Mouse (Mus musculus) liver, embryonic 14.5 days (tissue): ENCODE results near the gene Ppp2r5d. TPM values are rescaled to one million over a fixed set of nuclear protein-coding genes. Genes with fewer than 3 reads are reported as not detected.

Experiments
- ATAC-seq: fragments of 200-750 bp; cut with Nextera tagmentation; 2 replicates; pipeline ENCODE4 v1.8.0; 2017; ENCODE audit warnings: moderate number of reproducible peaks, mild to moderate bottlenecking, moderate library complexity; ENCODE audit not compliant: insufficient read depth
- DNase-seq, 3 experiments: peaks; one replicate each; pipeline ENCODE4 v3.0.0-alpha.2; 2012 to 2013; ENCODE audit warnings: low read depth in 3 of 3, low spot score in 3 of 3
- H3K27ac ChIP-seq: fragments of 300-500 bp; sonication (generic); 2 replicates; pipeline ENCODE4 v1.5.1; 2014; ENCODE audit warnings: moderate library complexity, mild to moderate bottlenecking, control low read depth, inconsistent platforms
- H3K27me3 ChIP-seq: fragments of 300-500 bp; sonication (generic); 2 replicates; pipeline ENCODE4 v1.6.1; 2014; ENCODE audit warnings: mild to moderate bottlenecking, low read length, moderate library complexity; ENCODE audit not compliant: control insufficient read depth, insufficient read depth
- H3K36me3 ChIP-seq: fragments of 300-500 bp; sonication (generic); replicated peaks from 2 replicates; pipeline ENCODE4 v1.6.1; 2014; ENCODE audit warnings: low read depth; ENCODE audit not compliant: control insufficient read depth, insufficient read depth
- H3K4me1 ChIP-seq, 2 experiments: fragments of 200-500 bp in 1 of 2; fragments of 300-500 bp in 1 of 2; sonication (generic) in 1 of 2; replicated peaks; 2 replicates each; pipeline ENCODE4 v1.6.1; 2012 to 2014; ENCODE audit warnings: antibody characterized with exemption in 1 of 2, inconsistent platforms in 1 of 2, low read length in 1 of 2; ENCODE audit not compliant: control insufficient read depth in 2 of 2, insufficient read depth in 2 of 2
- H3K4me2 ChIP-seq: fragments of 300-500 bp; sonication (generic); 2 replicates; pipeline ENCODE4 v1.6.1; 2014; ENCODE audit warnings: low read depth, mild to moderate bottlenecking, control low read depth, moderate library complexity
- H3K4me3 ChIP-seq, 2 experiments: fragments of 200-500 bp in 1 of 2; fragments of 300-500 bp in 1 of 2; sonication (generic) in 1 of 2; 2 replicates each; pipeline ENCODE4 v1.5.1; 2012 to 2014; ENCODE audit warnings: low read depth in 2 of 2, low read length in 2 of 2, mild to moderate bottlenecking in 2 of 2, control low read depth in 1 of 2, inconsistent platforms in 1 of 2, moderate library complexity in 1 of 2; ENCODE audit not compliant: insufficient read depth in 1 of 2
- H3K9ac ChIP-seq: fragments of 300-500 bp; sonication (generic); replicated peaks from 2 replicates; pipeline ENCODE4 v1.6.1; 2014; ENCODE audit warnings: mild to moderate bottlenecking, control low read depth, moderate library complexity
- H3K9me3 ChIP-seq: fragments of 300-500 bp; sonication (generic); 2 replicates; pipeline ENCODE4 v1.6.1; 2016; ENCODE audit warnings: low read length, mixed read lengths; ENCODE audit not compliant: control insufficient read depth
- CTCF ChIP-seq: IDR thresholded peaks from 2 replicates; pipeline ENCODE4 v1.5.1; 2016; ENCODE audit warnings: antibody characterized with exemption, low read depth, control low read depth
- EP300 ChIP-seq: IDR thresholded peaks from 2 replicates; pipeline ENCODE4 v1.6.1; 2016; ENCODE audit warnings: antibody characterized with exemption, low read depth
- WGBS: fragments of 180-500 bp; shearing (Covaris S2); extraction: QIAGEN DNeasy Blood & Tissue Kit; methylation state at CpG from one replicate; pipeline ENCODE4 v1.1.7; 2014; ENCODE audit not compliant: insufficient replicate concordance; 5-methylcytosine and 5-hydroxymethylcytosine counted together
- polyA plus RNA-seq, 2 experiments: library from polyadenylated mRNA; depleted of rRNA in 1 of 2; stranded (reverse) in 1 of 2; unstranded in 1 of 2; fragments of >200 nt; fragmentation: Nextera tagmentation in 1 of 2; extraction: Ambion mirVana in 1 of 2; gene quantifications; 2 replicates each; pipeline versions ENCODE4 v1.2.1 to v1.2.3; 2012 to 2014

The Ppp2r5d gene
- polyA plus RNA-seq, 2 experiments = 23.6 to 24.1 TPM

DNA sequence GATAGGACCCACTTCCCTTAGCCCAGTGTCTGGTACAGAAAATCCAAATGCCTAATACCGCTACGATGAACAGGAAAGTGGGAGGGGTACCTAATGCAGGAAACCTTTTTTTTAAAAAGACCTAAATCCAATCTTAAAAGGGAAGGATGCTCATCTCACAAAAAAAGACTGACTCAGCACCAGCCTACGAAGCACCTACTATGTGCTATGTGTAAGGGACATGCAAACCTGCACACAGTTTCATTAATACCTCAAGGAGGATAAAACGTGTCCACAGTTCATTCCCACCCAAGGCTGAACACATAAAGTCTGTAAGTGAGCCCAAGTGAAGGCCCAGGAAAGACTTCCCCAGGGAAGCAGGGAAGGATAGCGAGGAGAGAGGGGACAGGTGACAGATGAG lies 2.4 kb downstream of the Ppp2r5d start:
- Histone ChIP-seq H3K4me3 (no peak overlapping the region), H3K9ac (no peak overlapping the region), H3K9me3 (no peaks in the 10 kb centered on the region), H3K4me1 (peaks cover 4 to 23% of the 10 kb centered on the region in 2 experiments), H3K27ac (no peak overlapping the region), H3K36me3 (no peaks in the 10 kb centered on the region), H3K4me2 (no peak overlapping the region), H3K27me3 (no peaks in the 10 kb centered on the region)
- no peak for DNase-seq
- TF ChIP-seq EP300 (no peak), CTCF (no peak)
- no peak for ATAC-seq
- 88% methylated on average over 5 of the region's 5 CpGs for WGBS

DNA sequence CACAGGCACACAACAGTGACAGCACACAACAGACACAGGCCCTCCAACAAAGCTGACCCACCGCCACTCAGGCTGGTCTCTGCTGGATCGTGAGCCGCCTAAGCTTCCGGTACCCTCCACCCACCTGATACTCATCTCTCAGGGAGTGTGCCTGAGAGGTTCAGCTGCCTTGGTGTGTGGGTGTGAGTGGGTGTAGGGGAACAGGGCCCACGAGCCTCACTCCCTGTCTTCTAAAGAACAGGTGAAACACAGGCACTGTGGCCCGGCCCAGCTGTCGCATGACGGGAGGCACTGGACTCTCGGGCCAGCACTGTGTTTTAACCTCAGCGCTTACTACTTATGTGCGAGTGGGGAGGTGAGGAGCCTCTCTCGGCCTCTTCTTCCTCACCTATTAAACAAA lies 2.8 kb downstream of the Ppp2r5d start:
- no peaks in the 10 kb centered on the region for H3K36me3 ChIP-seq
- H3K9me3 ChIP-seq = no peaks in the 10 kb centered on the region
- DNase-seq = no peak
- no peak overlapping the region for H3K27ac ChIP-seq
- TF ChIP-seq CTCF (no peak), EP300 (no peak)
- H3K27me3 ChIP-seq = no peaks in the 10 kb centered on the region
- ATAC-seq = no peak
- H3K4me1 ChIP-seq = peaks cover 4 to 23% of the 10 kb centered on the region in 2 experiments
- H3K9ac ChIP-seq = no peak overlapping the region
- WGBS = 70% methylated on average over 12 of the region's 12 CpGs
- H3K4me2 ChIP-seq = no peak overlapping the region
- H3K4me3 ChIP-seq = no peak overlapping the region

DNA sequence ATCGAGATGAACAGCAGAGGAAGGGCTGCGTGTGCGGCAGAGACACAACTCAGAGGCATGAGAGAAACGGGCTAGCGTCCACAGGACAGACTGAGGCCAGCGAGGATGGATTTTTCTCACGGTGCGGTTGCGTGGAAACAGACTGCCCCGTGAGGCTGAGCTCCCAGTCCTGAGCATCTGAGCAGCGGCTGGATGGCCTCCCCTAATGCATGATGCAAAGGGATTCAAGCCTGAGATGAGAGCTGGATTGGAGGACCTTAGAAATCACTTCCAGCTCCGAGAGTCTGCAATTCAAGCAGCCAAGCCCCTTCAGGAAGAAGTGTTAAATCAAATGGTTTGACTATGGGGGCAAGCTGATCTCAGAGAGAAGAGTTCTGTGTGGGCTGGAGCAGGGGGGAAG lies 3.4 kb downstream of the Ppp2r5d start:
- Histone ChIP-seq H3K4me3 (no peak overlapping the region), H3K36me3 (no peaks in the 10 kb centered on the region), H3K27ac (no peak overlapping the region), H3K27me3 (no peaks in the 10 kb centered on the region), H3K4me1 (peaks cover 4 to 23% of the 10 kb centered on the region in 2 experiments), H3K9ac (no peak overlapping the region), H3K9me3 (no peaks in the 10 kb centered on the region), H3K4me2 (no peak overlapping the region)
- no peak for DNase-seq
- 81% methylated on average over 12 of the region's 12 CpGs for WGBS
- TF ChIP-seq CTCF = no peak
- TF ChIP-seq EP300 = no peak
- no peak for ATAC-seq

DNA sequence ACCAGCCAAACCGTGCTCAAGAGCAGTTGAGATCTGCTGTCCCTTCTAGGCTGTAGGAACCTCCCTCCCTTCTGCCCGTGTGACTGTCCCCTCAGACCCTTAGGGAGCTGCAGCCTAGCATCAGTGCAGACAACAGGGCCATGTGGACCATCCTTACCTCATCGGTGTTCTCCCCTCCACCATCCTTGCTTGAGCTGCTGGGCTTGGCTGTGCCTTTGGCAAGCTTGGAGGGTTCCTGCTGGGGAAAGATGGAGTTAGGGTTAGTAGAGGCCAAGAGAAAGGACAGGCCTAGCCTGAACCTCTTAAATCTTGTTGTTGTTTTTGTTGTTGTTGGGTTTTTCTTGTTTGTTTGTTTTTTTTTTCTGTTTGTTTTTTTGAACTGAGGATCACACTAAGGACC lies 5.0 kb downstream of the Ppp2r5d start:
- Histone ChIP-seq H3K9ac (no peak overlapping the region), H3K36me3 (no peaks in the 10 kb centered on the region), H3K27ac (no peak overlapping the region), H3K4me2 (no peak overlapping the region), H3K27me3 (no peaks in the 10 kb centered on the region), H3K4me3 (no peak overlapping the region), H3K4me1 (peaks cover 0 to 13% of the 10 kb centered on the region in 2 experiments; a peak in 3 of 4 replicates), H3K9me3 (no peaks in the 10 kb centered on the region)
- TF ChIP-seq EP300 (no peak), CTCF (no peak)
- whole genome bisulfite sequencing = 75% methylated on average over 3 of the region's 3 CpGs
- ATAC-seq (no peak), DNase-seq (no peak)

DNA sequence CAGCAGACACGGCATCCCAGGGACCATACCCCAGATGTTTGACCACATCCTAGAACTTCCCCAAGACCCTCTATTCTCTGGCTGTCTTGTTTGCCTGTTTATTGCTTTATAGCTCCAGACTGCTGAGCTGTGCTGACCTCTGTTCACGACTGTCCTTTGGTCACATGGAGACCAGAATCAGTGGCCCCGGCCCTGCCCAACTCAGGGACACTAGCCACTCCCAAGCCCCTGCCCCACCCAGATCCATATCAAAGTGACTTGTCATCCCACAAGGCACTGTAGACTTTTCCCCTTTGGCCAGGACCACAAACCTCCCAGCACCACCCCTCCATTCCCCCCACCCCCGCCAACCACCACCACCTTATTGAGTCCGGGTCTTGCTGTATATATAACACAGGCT lies 5.7 kb downstream of the Ppp2r5d start:
- TF ChIP-seq EP300 (no peak), CTCF (no peak)
- WGBS = 56% methylated on average over 5 of the region's 5 CpGs
- no peak overlapping the region for H3K4me2 ChIP-seq
- H3K9ac ChIP-seq = no peak overlapping the region
- no peak overlapping the region for H3K27ac ChIP-seq
- ATAC-seq = no peak
- H3K4me3 ChIP-seq = no peak overlapping the region
- H3K27me3 ChIP-seq = no peaks in the 10 kb centered on the region
- H3K4me1 ChIP-seq = peaks cover 0 to 13% of the 10 kb centered on the region in 2 experiments; a peak in 3 of 4 replicates
- no peaks in the 10 kb centered on the region for H3K36me3 ChIP-seq
- H3K9me3 ChIP-seq = no peaks in the 10 kb centered on the region
- no peak for DNase-seq
